Mouse (Mus musculus): Measurements from ENCODE around the gene Chrd. TPM values are rescaled to one million over a fixed set of nuclear protein-coding genes. Genes with fewer than 3 reads are reported as not detected.
A peak's percentile ranks its signal among the peaks of the same experiment; 100 is the strongest.

The Chrd gene
- total RNA-seq, 4 experiments from 2014 or later: 1.3 to 2.9 (median 2.3) TPM

GRCm38 (mm10) chr16:20710370-20710769, 22.6 kb upstream of the Chrd start:
- no peak for DNase-seq (ENCODE audit: low spot score in 2 of 2)

- DNase-seq (ENCODE audit: low spot score in 2 of 2): no peak
These were observed 22.1 kb upstream of the Chrd start for GRCm38 (mm10) chr16:20710810-20711209.

DNA sequence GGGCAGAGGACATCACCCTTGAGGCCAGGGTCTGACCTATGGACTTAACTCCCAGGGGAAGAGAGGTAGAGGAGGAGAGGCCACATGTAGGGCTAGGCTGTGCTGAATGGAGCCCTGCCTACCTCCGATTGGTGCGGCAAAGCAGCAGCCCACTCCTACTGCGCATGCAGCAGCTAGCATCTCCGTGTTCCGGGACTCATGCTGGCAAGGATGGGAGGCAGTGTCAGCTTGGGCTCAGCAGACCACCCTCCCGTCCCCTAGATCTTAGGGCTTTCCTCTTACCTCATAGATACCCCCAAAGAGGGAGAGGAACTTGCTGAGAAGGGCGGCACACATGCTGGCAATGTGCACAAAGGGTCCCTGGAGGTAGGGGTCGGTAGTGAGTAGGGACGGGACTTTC, 20.7 kb upstream of the Chrd start:
- DNase-seq (ENCODE audit: low spot score in 2 of 2): no peak

DNA sequence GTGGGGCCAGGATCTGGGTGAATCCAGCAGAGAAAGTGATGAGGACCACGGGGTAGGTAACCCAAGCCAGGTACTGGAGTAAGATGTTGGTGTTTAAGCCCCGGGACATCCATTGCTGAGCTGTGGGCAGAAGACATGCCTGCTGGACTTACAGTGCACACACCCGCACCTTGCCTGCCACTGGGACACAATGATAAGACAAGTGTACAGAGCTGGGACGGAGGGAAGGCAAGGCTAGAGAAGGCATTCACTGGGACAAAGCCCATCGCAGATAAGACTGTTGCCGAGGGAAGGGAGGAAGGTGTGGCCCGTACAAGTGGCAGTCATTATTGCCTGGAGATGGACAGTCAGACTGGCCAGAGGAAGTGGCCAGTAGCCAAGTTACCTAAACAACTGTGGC, 20.0 kb upstream of the Chrd start:
- DNase-seq (ENCODE audit: low spot score in 2 of 2): no peak

- no peak for DNase-seq (ENCODE audit: low spot score in 2 of 2)
These were observed 18.4 kb upstream of the Chrd start for GRCm38 (mm10) chr16:20714307-20715080.

- no peak for DNase-seq (ENCODE audit: low spot score in 2 of 2)
These were observed 17.8 kb upstream of the Chrd start for GRCm38 (mm10) chr16:20715161-20715560.

DNA sequence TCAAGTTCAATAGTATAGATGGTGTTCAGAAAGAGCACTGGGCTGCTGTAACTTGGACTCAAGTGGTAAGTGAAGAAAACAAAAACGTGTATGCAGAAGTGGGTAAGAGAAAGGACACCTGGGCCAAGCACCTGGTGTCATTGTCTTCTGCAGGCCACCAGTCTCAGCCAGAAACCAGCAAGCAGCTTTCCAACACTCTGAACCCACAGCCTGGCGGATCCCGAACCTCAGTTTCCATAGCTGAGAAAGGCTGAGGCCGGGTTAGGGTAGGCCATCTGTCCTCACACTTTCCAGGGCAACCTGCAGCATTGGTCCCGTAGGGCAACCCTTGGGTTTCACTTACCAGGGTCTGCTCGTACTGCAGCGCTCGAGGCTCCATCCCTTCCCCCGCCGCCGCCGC, 17.4 kb upstream of the Chrd start:
- no peak for DNase-seq (ENCODE audit: low spot score in 2 of 2)

GRCm38 (mm10) chr16:20715976-20716840, 16.7 kb upstream of the Chrd start:
- DNase-seq (ENCODE audit: low spot score in 2 of 2): peak in 1 of 2 experiments; percentile 62

GRCm38 (mm10) chr16:20716841-20717180, 16.1 kb upstream of the Chrd start:
- no peak for DNase-seq (ENCODE audit: low spot score in 2 of 2)

GRCm38 (mm10) chr16:20717181-20717977, 15.5 kb upstream of the Chrd start, which contains the start of the genes Polr2h and Clcn2:
TSS of gene Polr2h (plus strand) at chr16:20717665.
TSS of gene Clcn2 (minus strand) at chr16:20717746.
- DNase-seq (ENCODE audit: low spot score in 2 of 2): peak; percentile 94 to 97

GRCm38 (mm10) chr16:20717978-20718670, 14.8 kb upstream of the Chrd start:
- no peak for DNase-seq (ENCODE audit: low spot score in 2 of 2)

- no peak for DNase-seq (ENCODE audit: low spot score in 2 of 2)
These were observed 11.1 kb upstream of the Chrd start for GRCm38 (mm10) chr16:20721808-20722207.

GRCm38 (mm10) chr16:20722736-20723135, 10.2 kb upstream of the Chrd start:
- DNase-seq (ENCODE audit: low spot score in 2 of 2): no peak

GRCm38 (mm10) chr16:20723247-20723646, 9.7 kb upstream of the Chrd start:
- DNase-seq (ENCODE audit: low spot score in 2 of 2): no peak

GRCm38 (mm10) chr16:20724338-20724748, 8.6 kb upstream of the Chrd start:
- no peak for DNase-seq (ENCODE audit: low spot score in 2 of 2)

- DNase-seq (ENCODE audit: low spot score in 2 of 2): no peak
These were observed 7.6 kb upstream of the Chrd start for GRCm38 (mm10) chr16:20725321-20725720.

DNA sequence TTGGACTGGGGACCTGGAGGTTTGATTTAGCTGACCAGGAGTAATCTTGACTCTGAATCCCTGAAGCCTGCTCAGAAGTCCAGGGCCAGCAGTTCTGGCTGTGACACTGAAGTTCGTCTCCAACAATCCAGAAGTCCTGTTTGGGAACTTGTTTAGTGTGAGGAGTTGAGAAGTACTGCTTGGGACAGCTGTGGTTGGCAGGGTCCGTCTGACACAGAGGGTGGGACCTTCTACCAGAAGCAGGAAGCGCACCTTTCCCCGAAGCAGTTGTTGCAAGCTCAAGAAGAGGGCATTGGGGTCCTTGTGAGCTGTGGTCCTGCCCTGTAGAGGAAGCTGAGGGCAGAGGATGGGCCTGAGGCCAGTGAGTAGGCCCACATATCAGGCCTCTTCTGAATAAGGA, 7.2 kb upstream of the Chrd start:
- DNase-seq (ENCODE audit: low spot score in 2 of 2): no peak

- no peak for DNase-seq (ENCODE audit: low spot score in 2 of 2)
These were observed 6.5 kb upstream of the Chrd start for GRCm38 (mm10) chr16:20726384-20726783.

- no peak for DNase-seq (ENCODE audit: low spot score in 2 of 2)
These were observed 2.6 kb upstream of the Chrd start for GRCm38 (mm10) chr16:20730293-20730711.

- DNase-seq (ENCODE audit: low spot score in 2 of 2): no peak
These were observed 1.2 kb upstream of the Chrd start for GRCm38 (mm10) chr16:20731688-20732087.

Measured in gastrocnemius, adult 8-10 months (tissue).